Mouse (Mus musculus) lung, embryonic 15.5 days (tissue): ENCODE data around the gene Alyref. TPM values are rescaled to one million over a fixed set of nuclear protein-coding genes. Genes with fewer than 3 reads are reported as not detected.

Experiments used
- ATAC-seq: fragments of 200-750 bp; cut with Nextera tagmentation; 2 replicates; pipeline ENCODE4 v1.8.0; 2017; ENCODE audit warnings: moderate number of reproducible peaks, borderline replicate concordance; ENCODE audit not compliant: low FRiP score, low TSS enrichment; ENCODE audit errors: extremely low read depth
- H3K27ac ChIP-seq: fragments of 300-500 bp; sonication (generic); 2 replicates; pipeline ENCODE4 v1.5.1; 2015; ENCODE audit warnings: moderate library complexity, mild to moderate bottlenecking, inconsistent platforms
- H3K27me3 ChIP-seq: fragments of 300-500 bp; sonication (generic); 2 replicates; pipeline ENCODE4 v1.6.1; 2015; ENCODE audit warnings: inconsistent platforms
- H3K36me3 ChIP-seq: fragments of 300-500 bp; sonication (generic); 2 replicates; pipeline ENCODE4 v1.6.1; 2015; ENCODE audit warnings: inconsistent platforms
- H3K4me1 ChIP-seq: fragments of 300-500 bp; sonication (generic); 2 replicates; pipeline ENCODE4 v1.6.1; 2015; ENCODE audit warnings: inconsistent platforms
- H3K4me2 ChIP-seq: fragments of 300-500 bp; sonication (generic); 2 replicates; pipeline ENCODE4 v1.6.1; 2015; ENCODE audit warnings: inconsistent platforms, mild to moderate bottlenecking, moderate library complexity
- H3K4me3 ChIP-seq: fragments of 300-500 bp; sonication (generic); 2 replicates; pipeline ENCODE4 v1.5.1; 2015; ENCODE audit warnings: mild to moderate bottlenecking, inconsistent platforms
- H3K9ac ChIP-seq: fragments of 300-500 bp; sonication (generic); 2 replicates; pipeline ENCODE4 v1.6.1; 2015; ENCODE audit warnings: inconsistent platforms
- H3K9me3 ChIP-seq: fragments of 300-500 bp; sonication (generic); 2 replicates; pipeline ENCODE4 v1.6.1; 2016; ENCODE audit warnings: inconsistent platforms
- WGBS: fragments of 180-500 bp; shearing (Covaris S2); methylation state at CpG from one replicate; pipeline ENCODE4 v1.1.7; 2015; 5-methylcytosine and 5-hydroxymethylcytosine counted together
- polyA plus RNA-seq: library from polyadenylated mRNA; unstranded; fragments of >200 nt; fragmentation: Nextera tagmentation; extraction: Ambion mirVana; gene quantifications from 2 replicates; pipeline ENCODE4 v1.2.1, GENCODE M21; 2015

The Alyref gene
- polyA plus RNA-seq: 511 and 543 TPM in 2 replicates

- Histone ChIP-seq H3K9me3 (no peaks in the 10 kb centered on the region), H3K9ac (peak within 1 kb of the TSS; percentile 97), H3K27me3 (no peaks in the 10 kb centered on the region), H3K4me3 (peak within 1 kb of the TSS; percentile 91), H3K27ac (peak within 1 kb of the TSS; percentile 89), H3K4me1 (peaks cover 24% of the 10 kb centered on the region), H3K36me3 (peaks cover 59% of the 10 kb centered on the region), H3K4me2 (peak within 1 kb of the TSS; percentile 91)
- peak; percentile 97 for ATAC-seq
- WGBS: under 1% methylated on average over 88 of the region's 88 CpGs
Observed at GRCm38 (mm10) chr11:120598283-120598989, at the start of gene Alyref, which contains the start of gene Anapc11. TSS of gene Alyref (minus strand) at chr11:120598365. TSS of gene Anapc11 (plus strand) at chr11:120598421.

- peak overlapping the region; percentile 45 for H3K4me2 ChIP-seq
- peaks cover 35% of the 10 kb centered on the region for H3K27me3 ChIP-seq
- H3K36me3 ChIP-seq: no peaks in the 10 kb centered on the region
- peak overlapping the region; percentile 19; the same call in 1 of the 2 replicates for H3K4me3 ChIP-seq
- ATAC-seq: no peak
- H3K9me3 ChIP-seq: no peaks in the 10 kb centered on the region
- no peak overlapping the region for H3K27ac ChIP-seq
- WGBS: 72% methylated on average over 35 of the region's 35 CpGs
- peaks cover 22% of the 10 kb centered on the region for H3K4me1 ChIP-seq
- no peak overlapping the region; the same call in 1 of the 2 replicates for H3K9ac ChIP-seq
Observed at GRCm38 (mm10) chr11:120647047-120647830, 49.1 kb upstream of the Alyref start.

GRCm38 (mm10) chr11:120643601-120643987 lies 45.4 kb upstream of the Alyref start, which contains the start of gene Pycr1:
TSS of gene Pycr1 (minus strand) at chr11:120643769.
- peak within 1 kb of the TSS; percentile 55 for H3K4me3 ChIP-seq
- H3K9ac ChIP-seq: peak within 1 kb of the TSS; percentile 54
- peaks cover 24% of the 10 kb centered on the region for H3K27me3 ChIP-seq
- H3K4me2 ChIP-seq: peak within 1 kb of the TSS; percentile 96
- H3K4me1 ChIP-seq: peaks cover 24% of the 10 kb centered on the region
- H3K36me3 ChIP-seq: no peaks in the 10 kb centered on the region
- no peaks in the 10 kb centered on the region for H3K9me3 ChIP-seq
- under 1% methylated on average over 15 of the region's 15 CpGs for WGBS
- H3K27ac ChIP-seq: no peak within 1 kb of the TSS
- peak; percentile 100 for ATAC-seq

- peak overlapping the region; percentile 55 for H3K4me3 ChIP-seq
- H3K4me2 ChIP-seq: peak overlapping the region; percentile 96
- H3K27me3 ChIP-seq: peaks cover 21% of the 10 kb centered on the region
- H3K9me3 ChIP-seq: no peaks in the 10 kb centered on the region
- WGBS: 1% methylated on average over 18 of the region's 18 CpGs
- H3K36me3 ChIP-seq: no peaks in the 10 kb centered on the region
- H3K9ac ChIP-seq: peak overlapping the region; percentile 54
- peak; percentile 27; the same call in 1 of the 2 replicates for ATAC-seq
- no peak overlapping the region for H3K27ac ChIP-seq
- peaks cover 21% of the 10 kb centered on the region for H3K4me1 ChIP-seq
Observed at GRCm38 (mm10) chr11:120642939-120643600, 44.9 kb upstream of the Alyref start.

- H3K27me3 ChIP-seq: peaks cover 9% of the 10 kb centered on the region; the same call in 1 of the 2 replicates
- H3K27ac ChIP-seq: no peak overlapping the region
- no peaks in the 10 kb centered on the region for H3K36me3 ChIP-seq
- H3K9me3 ChIP-seq: no peaks in the 10 kb centered on the region
- peak overlapping the region; percentile 54; the same call in 1 of the 2 replicates for H3K9ac ChIP-seq
- peaks cover 17% of the 10 kb centered on the region for H3K4me1 ChIP-seq
- H3K4me3 ChIP-seq: no peak overlapping the region
- H3K4me2 ChIP-seq: peak overlapping the region; percentile 96
- 76% methylated on average over 8 of the region's 8 CpGs for WGBS
- no peak for ATAC-seq
Observed at GRCm38 (mm10) chr11:120641869-120642268, 43.7 kb upstream of the Alyref start.

- 61% methylated on average over 9 of the region's 9 CpGs for WGBS
- ATAC-seq: no peak
- H3K36me3 ChIP-seq: no peaks in the 10 kb centered on the region
- H3K4me3 ChIP-seq: no peak overlapping the region
- H3K4me2 ChIP-seq: no peak overlapping the region
- H3K4me1 ChIP-seq: peaks cover 17% of the 10 kb centered on the region
- no peaks in the 10 kb centered on the region for H3K9me3 ChIP-seq
- no peak overlapping the region for H3K9ac ChIP-seq
- peaks cover 8% of the 10 kb centered on the region; the same call in 1 of the 2 replicates for H3K27me3 ChIP-seq
- no peak overlapping the region for H3K27ac ChIP-seq
Observed at GRCm38 (mm10) chr11:120641255-120641654, 43.1 kb upstream of the Alyref start.

GRCm38 (mm10) chr11:120634810-120635209 lies 36.6 kb upstream of the Alyref start:
- Histone ChIP-seq H3K27me3 (no peaks in the 10 kb centered on the region), H3K9me3 (no peaks in the 10 kb centered on the region), H3K9ac (no peak overlapping the region), H3K36me3 (no peaks in the 10 kb centered on the region), H3K4me3 (no peak overlapping the region), H3K27ac (no peak overlapping the region), H3K4me2 (no peak overlapping the region), H3K4me1 (peaks cover 34% of the 10 kb centered on the region)
- ATAC-seq: no peak
- 86% methylated on average over 5 of the region's 5 CpGs for WGBS

- Histone ChIP-seq H3K36me3 (peaks cover 8% of the 10 kb centered on the region), H3K27ac (peak within 1 kb of the TSS; percentile 85), H3K4me2 (peak within 1 kb of the TSS; percentile 80), H3K4me3 (peak within 1 kb of the TSS; percentile 93), H3K9me3 (no peaks in the 10 kb centered on the region), H3K27me3 (no peaks in the 10 kb centered on the region), H3K9ac (peak within 1 kb of the TSS; percentile 91), H3K4me1 (peaks cover 39% of the 10 kb centered on the region)
- 12% methylated on average over 53 of the region's 58 CpGs for WGBS
- ATAC-seq: peak; percentile 91
Observed at GRCm38 (mm10) chr11:120633520-120634343, 35.6 kb upstream of the Alyref start, which contains the start of gene Mafg. TSS of gene Mafg (minus strand) at chr11:120633600.

- Histone ChIP-seq H3K9me3 (no peaks in the 10 kb centered on the region), H3K4me1 (peaks cover 39% of the 10 kb centered on the region), H3K27ac (peak overlapping the region; percentile 85), H3K9ac (peak overlapping the region; percentile 91), H3K4me2 (peak overlapping the region; percentile 80), H3K27me3 (no peaks in the 10 kb centered on the region), H3K4me3 (peak overlapping the region; percentile 93), H3K36me3 (peaks cover 10% of the 10 kb centered on the region)
- WGBS: under 1% methylated on average over 96 of the region's 116 CpGs
- ATAC-seq: peak; percentile 88
Observed at GRCm38 (mm10) chr11:120632559-120633519, 34.7 kb upstream of the Alyref start.
